Mouse (Mus musculus): ENCODE measurements at regions not wholly inside any gene's neighbourhood (a gene's known extent, or its start where the extent isn't known, plus 50 kb on each side); places are given as distances from the start of the nearest gene placed in this dataset.

DNA sequence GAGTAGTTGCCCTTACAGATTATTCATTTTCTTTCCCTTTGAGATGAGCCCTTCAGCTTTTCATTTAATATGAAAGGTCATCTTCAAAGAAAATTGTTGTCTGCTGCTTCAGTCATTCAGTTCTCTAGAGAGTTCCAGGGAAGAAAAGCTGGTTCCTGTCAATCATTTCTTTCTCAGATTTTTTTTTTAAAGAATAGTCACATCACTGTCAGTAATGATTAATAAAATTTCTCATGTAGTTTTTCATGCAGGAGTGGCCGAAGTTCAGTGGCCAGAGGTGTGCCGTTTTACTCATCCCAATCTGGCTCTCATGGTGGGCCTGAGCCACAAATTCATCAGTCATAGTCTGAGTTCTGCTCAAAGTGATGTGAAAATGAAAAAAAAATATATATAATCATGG, 121.5 kb upstream of the Nectin3 start:
- no peaks in the 10 kb centered on the region for H3K27me3 ChIP-seq (ENCODE audit: insufficient read depth, low read length)
- 95% methylated on average over 2 of the region's 2 CpGs for WGBS
- no peak overlapping the region for H3K4me3 ChIP-seq (ENCODE audit: low read depth, low read length)
- no peak overlapping the region for H3K9ac ChIP-seq
- no peak for TF ChIP-seq CTCF (IDR thresholded peaks at IDR 0.05; ENCODE audit: low read depth)
- ATAC-seq (no peak), DNase-seq (no peak)
- H3K4me1 ChIP-seq (ENCODE audit: insufficient read depth) = no peaks in the 10 kb centered on the region
- no peaks in the 10 kb centered on the region for H3K36me3 ChIP-seq (ENCODE audit: insufficient read depth)
- H3K9me3 ChIP-seq (ENCODE audit: low read length) = no peaks in the 10 kb centered on the region
- no peak overlapping the region for H3K27ac ChIP-seq (ENCODE audit: low read depth, low read length)
- no peak overlapping the region for H3K4me2 ChIP-seq (ENCODE audit: low read depth)

DNA sequence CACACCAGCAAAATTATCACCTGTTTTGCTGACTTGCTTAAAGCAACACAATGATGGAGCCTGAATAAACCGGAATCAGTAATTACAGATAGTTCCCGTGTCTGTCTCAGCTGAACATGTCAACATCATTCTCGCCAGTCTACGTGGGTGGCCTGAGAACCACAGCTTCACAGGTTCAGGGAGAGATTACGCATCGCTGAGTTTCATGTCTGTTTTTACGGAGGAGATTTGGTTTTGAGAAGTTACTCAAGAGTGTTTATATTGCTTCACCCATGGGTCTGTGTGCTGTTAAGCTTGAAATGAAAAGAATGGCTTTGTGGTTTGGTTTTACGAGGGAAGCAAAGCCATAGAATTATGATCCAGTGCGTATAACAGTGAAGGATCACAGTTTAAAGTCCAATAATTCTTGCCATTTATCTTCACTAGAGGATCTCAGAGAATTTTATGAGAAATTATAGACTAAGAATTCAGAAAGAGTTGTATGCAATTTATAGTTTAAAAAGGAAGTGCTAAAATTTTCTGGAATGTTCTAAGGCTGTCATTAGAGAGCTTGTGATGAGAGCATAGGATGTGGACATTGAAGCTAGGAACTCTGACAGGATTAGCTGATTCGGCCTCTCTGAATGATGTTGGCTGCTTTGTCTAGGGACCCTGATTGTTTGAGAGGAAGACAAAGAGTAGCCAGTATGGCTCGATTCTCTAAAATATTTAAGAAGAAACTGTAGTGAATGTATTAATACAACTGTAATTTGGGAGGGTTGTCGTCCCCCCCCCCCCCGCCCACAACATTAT, 119.4 kb upstream of the Nectin3 start:
- H3K4me1 ChIP-seq (ENCODE audit: insufficient read depth) = no peaks in the 10 kb centered on the region
- ATAC-seq (no peak), DNase-seq (no peak)
- H3K4me3 ChIP-seq (ENCODE audit: low read depth, low read length) = no peak overlapping the region
- WGBS = 48% methylated on average over 13 of the region's 13 CpGs
- no peak overlapping the region for H3K4me2 ChIP-seq (ENCODE audit: low read depth)
- H3K27me3 ChIP-seq (ENCODE audit: insufficient read depth, low read length) = no peaks in the 10 kb centered on the region
- no peak for TF ChIP-seq CTCF (IDR thresholded peaks at IDR 0.05; ENCODE audit: low read depth)
- H3K9me3 ChIP-seq (ENCODE audit: low read length) = no peaks in the 10 kb centered on the region
- H3K27ac ChIP-seq (ENCODE audit: low read depth, low read length) = no peak overlapping the region
- no peaks in the 10 kb centered on the region for H3K36me3 ChIP-seq (ENCODE audit: insufficient read depth)
- H3K9ac ChIP-seq = no peak overlapping the region

DNA sequence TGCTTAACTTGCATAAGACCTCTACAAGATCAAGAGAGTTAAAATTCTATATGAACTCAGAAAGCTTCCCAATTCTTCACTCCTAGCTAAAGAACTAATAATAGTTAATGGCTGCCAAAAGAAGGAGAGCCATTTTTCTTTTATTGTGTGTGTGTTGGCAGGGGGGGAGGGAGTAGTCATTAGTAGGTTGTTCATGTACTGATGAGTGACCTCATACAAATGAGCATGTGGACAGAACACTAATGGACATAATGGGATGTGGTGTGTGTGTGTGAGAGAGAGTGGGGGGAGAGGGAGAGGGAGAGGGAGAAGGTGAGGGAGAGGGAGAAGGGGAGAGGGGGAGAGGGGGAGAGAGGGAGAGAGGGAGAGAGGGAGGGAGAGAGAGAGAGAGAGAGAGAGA, 118.3 kb upstream of the Nectin3 start:
- H3K4me2 ChIP-seq (ENCODE audit: low read depth) = no peak overlapping the region
- no peaks in the 10 kb centered on the region for H3K9me3 ChIP-seq (ENCODE audit: low read length)
- H3K9ac ChIP-seq = no peak overlapping the region
- no peaks in the 10 kb centered on the region for H3K4me1 ChIP-seq (ENCODE audit: insufficient read depth)
- H3K27me3 ChIP-seq (ENCODE audit: insufficient read depth, low read length) = no peaks in the 10 kb centered on the region
- DNase-seq (no peak), ATAC-seq (no peak)
- no peak for TF ChIP-seq CTCF (IDR thresholded peaks at IDR 0.05; ENCODE audit: low read depth)
- no peaks in the 10 kb centered on the region for H3K36me3 ChIP-seq (ENCODE audit: insufficient read depth)
- no peak overlapping the region for H3K27ac ChIP-seq (ENCODE audit: low read depth, low read length)
- no peak overlapping the region for H3K4me3 ChIP-seq (ENCODE audit: low read depth, low read length)

DNA sequence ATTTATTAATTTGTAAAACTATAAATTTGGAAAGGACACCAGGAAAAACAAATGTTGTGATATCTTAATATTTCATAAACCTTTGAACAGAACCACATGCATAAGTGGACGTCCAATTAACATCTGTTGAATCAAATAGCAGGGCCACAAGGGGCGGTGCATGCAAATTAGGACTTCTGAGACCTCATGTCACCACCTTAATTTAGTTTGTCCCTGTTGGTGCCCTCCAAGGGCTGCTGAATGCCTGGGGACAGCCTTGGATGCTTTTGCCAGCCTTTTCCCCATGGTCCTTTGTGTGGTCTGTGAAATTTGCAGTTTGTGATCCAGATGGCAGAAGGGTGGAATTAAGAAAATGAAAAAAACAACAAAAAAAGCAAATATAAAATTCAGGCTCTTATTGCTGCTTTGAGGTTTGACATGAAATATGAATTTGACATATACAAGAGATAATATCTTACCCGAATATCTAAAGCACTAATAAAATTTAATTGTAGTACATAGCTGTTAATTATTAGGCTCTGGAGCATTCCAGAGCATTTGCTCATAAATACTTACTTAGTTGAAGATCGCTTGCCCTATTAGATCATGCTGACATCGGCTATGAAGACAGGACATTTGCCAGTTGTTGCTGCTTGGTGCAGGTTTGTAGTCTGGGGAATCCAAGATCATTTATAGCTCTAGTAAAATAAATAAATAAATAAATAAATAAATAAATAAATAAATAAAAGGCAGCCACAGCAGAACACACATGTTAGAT, 114.9 kb upstream of the Nectin3 start:
- Histone ChIP-seq H3K36me3 (ENCODE audit: insufficient read depth) (no peaks in the 10 kb centered on the region), H3K4me3 (ENCODE audit: low read depth, low read length) (no peak overlapping the region), H3K9me3 (ENCODE audit: low read length) (no peaks in the 10 kb centered on the region), H3K27ac (ENCODE audit: low read depth, low read length) (no peak overlapping the region), H3K4me2 (ENCODE audit: low read depth) (no peak overlapping the region), H3K4me1 (ENCODE audit: insufficient read depth) (no peaks in the 10 kb centered on the region), H3K27me3 (ENCODE audit: insufficient read depth, low read length) (no peaks in the 10 kb centered on the region), H3K9ac (no peak overlapping the region)
- no peak for ATAC-seq
- DNase-seq = no peak
- TF ChIP-seq CTCF (IDR thresholded peaks at IDR 0.05; ENCODE audit: low read depth) = no peak
- 69% methylated on average over 5 of the region's 5 CpGs for WGBS

DNA sequence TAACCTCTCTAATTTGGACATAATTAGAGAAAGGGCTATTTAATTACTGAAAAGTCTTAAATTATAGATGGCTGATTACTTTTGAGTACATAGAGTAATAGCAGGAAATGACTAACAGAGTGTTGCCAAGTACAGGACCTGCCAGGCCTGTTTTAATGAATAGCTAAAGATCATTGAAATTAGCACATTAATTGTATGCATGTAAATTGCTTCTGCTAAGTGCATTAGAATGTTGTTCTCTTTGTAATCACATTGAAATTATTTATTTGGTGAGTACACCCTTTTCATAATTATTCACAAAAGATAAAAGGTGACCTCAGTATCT, 107.5 kb upstream of the Nectin3 start:
- no peaks in the 10 kb centered on the region for H3K36me3 ChIP-seq (ENCODE audit: insufficient read depth)
- no peaks in the 10 kb centered on the region for H3K9me3 ChIP-seq (ENCODE audit: low read length)
- H3K27ac ChIP-seq (ENCODE audit: low read depth, low read length) = no peak overlapping the region
- no peak overlapping the region for H3K9ac ChIP-seq
- no peak for DNase-seq
- H3K27me3 ChIP-seq (ENCODE audit: insufficient read depth, low read length) = no peaks in the 10 kb centered on the region
- no peak overlapping the region for H3K4me2 ChIP-seq (ENCODE audit: low read depth)
- no peak for TF ChIP-seq CTCF (IDR thresholded peaks at IDR 0.05; ENCODE audit: low read depth)
- H3K4me1 ChIP-seq (ENCODE audit: insufficient read depth) = no peaks in the 10 kb centered on the region
- ATAC-seq = no peak
- no peak overlapping the region for H3K4me3 ChIP-seq (ENCODE audit: low read depth, low read length)

DNA sequence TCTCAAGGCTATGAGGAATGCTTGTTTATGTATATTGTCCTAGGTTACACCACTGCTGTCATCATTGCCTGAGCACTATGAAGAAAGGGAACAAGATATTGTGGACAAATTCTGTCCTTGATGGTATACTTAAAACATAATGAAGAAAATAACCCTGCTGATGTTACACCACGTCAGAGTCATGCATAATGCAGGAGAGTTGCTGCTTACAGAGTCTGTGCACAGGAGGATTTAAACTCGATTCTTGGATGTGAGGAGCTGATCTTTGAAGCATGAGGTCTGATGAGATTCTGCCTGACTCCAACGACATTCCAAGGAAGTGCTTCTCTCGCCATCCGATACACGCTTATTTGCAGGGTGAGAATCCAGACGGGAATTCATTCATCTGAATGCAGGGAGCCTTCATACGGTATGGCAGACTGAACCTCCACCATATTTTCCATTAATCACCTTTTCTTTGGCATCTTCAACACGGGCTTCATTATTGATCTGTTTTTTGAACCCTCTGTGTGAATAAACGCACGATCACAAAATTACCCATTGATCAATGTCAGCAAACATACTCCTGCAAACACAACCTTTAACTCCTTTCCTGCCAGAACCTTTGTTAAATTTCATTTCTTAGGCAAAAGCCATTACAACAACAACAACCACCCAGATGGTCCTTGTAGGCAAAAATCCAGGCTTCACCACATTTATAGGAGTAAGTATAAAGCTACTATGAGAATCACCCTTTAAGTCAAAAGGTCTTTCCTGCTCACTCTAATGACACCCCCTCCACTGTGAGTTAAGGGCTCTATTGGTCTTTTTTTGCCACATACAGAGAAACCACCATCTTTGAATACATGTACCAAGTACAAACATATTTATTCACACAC, 106.9 kb upstream of the Nectin3 start:
- no peak overlapping the region for H3K4me3 ChIP-seq (ENCODE audit: low read depth, low read length)
- DNase-seq (peak; percentile 12), ATAC-seq (peak; percentile 47; the same call in 1 of the 2 replicates)
- WGBS = 46% methylated on average over 11 of the region's 11 CpGs
- H3K9ac ChIP-seq = no peak overlapping the region
- no peaks in the 10 kb centered on the region for H3K9me3 ChIP-seq (ENCODE audit: low read length)
- no peaks in the 10 kb centered on the region for H3K4me1 ChIP-seq (ENCODE audit: insufficient read depth)
- H3K4me2 ChIP-seq (ENCODE audit: low read depth) = no peak overlapping the region
- no peak overlapping the region for H3K27ac ChIP-seq (ENCODE audit: low read depth, low read length)
- H3K36me3 ChIP-seq (ENCODE audit: insufficient read depth) = no peaks in the 10 kb centered on the region
- no peaks in the 10 kb centered on the region for H3K27me3 ChIP-seq (ENCODE audit: insufficient read depth, low read length)
- TF ChIP-seq CTCF (IDR thresholded peaks at IDR 0.05; ENCODE audit: low read depth) = no peak

Data from forebrain, postnatal 0 days (tissue).